Mouse (Mus musculus): Measurements from ENCODE around the gene Hnrnpr.

GRCm38 (mm10) chr4:136291692-136292091 lies 19.1 kb upstream of the Hnrnpr start:
- TF ChIP-seq POLR2A (IDR thresholded peaks at IDR 0.05; ENCODE audit: control insufficient read depth, low read depth, low read length) (no peak), CTCF (IDR thresholded peaks at IDR 0.05; ENCODE audit: control insufficient read depth, insufficient read depth, insufficient replicate concordance, low read depth, low read length) (no peak)

Measured in testis, adult 2 months (tissue).